Mouse (Mus musculus): ENCODE measurements around the gene Dlx3.

The Dlx3 gene

DNA sequence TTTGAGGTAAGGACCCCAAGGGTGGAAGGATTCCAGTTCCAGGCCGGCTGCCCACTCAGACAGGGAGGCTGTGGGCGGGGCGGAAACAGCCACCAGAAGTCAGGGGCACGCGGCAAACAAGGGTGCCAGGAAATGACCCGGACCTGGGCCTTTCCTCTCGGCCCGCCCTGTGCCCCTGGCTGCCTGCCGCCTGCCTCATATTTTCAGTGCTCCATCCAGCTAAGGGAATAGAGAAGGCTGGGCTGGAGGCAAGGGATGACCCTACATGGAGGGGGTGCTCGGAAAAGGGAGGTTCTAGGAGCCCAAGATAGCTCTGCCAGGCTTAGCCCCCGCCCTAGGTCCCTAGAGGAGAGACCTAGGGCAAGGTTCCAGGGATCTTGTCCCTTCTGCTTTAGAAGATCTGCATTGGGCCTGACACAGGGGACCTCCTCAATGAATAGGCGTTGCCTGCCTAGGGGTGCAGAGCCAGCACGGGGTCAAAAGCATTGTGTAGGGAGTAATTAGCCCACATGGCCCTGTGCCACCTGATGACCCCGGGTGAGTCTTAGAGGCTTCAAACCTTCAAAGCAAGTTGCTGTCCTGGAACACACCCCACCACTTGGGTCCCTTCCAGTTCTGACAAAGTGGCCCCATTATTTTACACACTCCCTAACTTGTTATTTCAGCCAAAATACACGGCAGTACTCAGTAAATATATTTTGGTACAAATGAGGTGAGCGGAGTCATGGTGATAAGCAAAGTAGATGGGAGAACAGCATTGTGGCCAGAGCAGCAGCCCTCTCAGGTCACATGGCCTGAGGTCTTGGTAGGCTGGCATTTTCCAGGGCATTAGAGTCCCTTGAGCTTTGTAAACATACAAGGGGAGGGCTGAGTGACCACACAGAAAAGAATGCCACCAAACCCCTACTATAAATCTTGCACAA is 30.8 kb upstream of the Dlx3 start:
- no peak for DNase-seq (ENCODE audit: low read depth)

- DNase-seq (ENCODE audit: low read depth): no peak
Measured at GRCm38 (mm10) chr11:95093077-95093476, 26.8 kb upstream of the Dlx3 start.

GRCm38 (mm10) chr11:95095596-95095995 is 24.3 kb upstream of the Dlx3 start:
- no peak for DNase-seq (ENCODE audit: low read depth)

DNA sequence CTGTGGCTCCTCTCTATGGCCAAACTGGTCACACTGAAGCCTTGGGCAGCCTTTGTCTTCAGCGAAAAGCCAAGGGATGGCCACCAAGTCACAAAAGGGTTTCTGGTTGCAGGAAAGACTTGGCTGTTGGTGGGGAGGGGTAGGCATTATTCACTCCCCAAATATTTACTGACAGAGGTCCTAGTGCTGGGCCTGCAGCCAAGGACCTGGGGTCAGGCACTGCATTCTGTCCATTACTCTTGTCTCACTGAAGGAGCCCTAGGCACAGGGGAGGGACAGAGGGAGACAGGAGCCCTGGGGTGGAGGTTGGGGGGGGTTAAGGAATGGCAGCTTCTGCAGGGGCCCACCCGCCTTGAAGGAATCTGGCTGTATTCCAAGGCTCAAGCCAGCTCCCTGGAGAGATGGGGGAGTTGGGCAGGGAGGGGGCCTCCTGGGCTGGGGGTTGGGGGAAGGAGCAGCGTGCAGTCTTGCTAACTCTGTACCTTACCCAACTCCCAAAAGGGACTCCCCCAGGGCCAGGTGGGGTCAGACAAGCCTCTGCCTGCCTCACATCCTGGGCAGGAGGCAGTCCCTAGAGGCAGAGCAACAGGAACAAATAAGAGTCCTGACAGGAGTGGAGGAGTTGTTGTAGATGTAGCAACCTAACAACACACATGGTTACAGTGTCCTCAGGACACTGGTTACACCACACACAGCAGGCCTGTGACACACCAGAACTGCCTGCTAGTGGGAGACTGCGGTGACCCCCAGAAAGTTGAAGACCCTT is 23.1 kb upstream of the Dlx3 start:
- no peak for DNase-seq (ENCODE audit: low read depth)

GRCm38 (mm10) chr11:95097889-95098288 is 22.0 kb upstream of the Dlx3 start:
- no peak for DNase-seq (ENCODE audit: low read depth)

GRCm38 (mm10) chr11:95098346-95099095 is 21.4 kb upstream of the Dlx3 start:
- DNase-seq (ENCODE audit: low read depth): no peak

DNA sequence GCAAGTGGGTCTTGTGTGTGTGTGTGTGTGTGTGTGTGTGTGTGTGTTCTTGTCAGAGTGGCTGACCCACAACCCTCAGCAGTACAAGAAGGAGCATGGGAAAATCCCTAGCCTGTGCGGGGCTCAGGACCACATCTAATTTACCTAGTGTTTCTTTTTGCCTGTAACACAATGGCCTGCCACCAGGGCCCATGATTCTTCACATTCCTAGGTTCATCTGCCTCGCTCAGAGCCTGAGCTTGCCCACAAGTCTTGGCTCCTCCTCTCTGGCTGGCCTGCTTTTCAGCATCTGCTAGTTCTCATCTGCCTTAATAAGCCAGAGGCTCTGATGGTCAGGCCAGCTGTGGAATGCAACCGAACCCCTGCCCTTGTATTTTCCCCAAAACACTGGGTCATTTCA is 19.5 kb upstream of the Dlx3 start:
- DNase-seq (ENCODE audit: low read depth): no peak

DNA sequence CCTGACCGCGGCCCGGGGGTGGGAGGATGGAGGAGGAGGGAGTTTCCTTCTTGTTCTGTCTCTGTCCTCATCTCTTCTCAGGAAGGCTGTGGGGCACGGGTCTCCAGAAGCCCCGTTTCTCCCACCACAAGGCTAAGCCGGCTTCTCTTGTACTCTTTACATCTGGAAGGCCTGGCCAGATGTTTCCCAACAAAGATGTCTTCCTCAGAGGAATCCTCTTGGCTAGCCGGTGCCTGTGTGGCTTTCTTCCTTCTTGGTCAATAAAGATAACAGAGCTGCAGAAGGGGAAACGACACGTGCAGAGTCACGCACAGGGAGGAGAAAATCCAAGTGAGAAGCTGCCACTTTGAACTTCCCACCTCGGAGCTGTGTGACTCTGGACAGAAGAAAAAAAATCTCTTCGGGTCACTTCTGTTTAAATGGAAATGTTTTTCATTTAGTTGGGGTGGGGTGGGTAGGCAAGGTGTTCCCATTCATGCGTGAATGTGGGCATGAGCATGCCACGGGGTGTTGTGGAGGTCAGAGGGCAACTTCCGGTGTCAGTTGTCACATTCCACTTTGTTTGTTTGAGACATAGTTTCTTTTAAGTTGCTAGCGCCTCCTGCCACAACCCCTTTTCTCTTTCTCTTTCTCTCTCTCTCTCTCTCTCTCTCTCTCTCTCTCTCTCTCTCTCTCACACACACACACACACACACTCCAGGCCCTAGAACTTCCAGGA is 18.7 kb upstream of the Dlx3 start:
- no peak for DNase-seq (ENCODE audit: low read depth)

DNA sequence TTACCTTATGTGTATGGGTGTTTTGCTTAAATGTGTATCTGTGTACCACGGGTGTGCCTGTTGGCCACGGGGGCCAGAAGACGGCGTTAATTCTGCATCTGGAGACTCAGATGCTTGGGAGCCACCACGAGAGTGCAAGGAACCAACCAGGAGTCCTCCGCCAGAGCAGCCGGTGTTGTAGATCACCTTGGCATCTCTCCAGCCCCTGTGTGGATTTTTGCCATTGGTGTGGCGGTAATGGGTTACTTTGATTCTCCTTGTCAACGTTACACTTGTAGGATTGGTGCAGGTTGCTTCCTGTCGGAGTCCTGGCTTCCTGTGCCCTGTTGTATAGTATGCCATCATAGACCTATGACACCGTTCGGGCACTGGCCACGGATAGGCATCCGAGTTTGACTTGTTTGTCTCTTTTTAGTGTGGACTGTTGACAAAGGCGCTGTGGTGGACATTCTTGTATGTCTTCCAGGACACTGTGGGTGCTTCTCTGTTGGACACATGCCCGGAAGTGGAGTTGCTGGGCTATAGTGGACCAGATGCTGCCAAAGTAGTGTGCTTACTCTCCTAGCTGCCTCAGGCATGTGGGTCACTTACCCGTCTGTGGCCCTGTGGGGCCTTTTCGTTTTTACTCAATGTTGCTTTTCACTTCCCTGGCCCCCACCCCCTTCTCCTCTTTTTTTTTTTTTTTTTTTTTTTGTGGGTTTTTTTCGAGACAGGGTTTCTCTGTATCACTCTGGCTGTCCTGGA is 17.6 kb upstream of the Dlx3 start:
- no peak for DNase-seq (ENCODE audit: low read depth)

DNA sequence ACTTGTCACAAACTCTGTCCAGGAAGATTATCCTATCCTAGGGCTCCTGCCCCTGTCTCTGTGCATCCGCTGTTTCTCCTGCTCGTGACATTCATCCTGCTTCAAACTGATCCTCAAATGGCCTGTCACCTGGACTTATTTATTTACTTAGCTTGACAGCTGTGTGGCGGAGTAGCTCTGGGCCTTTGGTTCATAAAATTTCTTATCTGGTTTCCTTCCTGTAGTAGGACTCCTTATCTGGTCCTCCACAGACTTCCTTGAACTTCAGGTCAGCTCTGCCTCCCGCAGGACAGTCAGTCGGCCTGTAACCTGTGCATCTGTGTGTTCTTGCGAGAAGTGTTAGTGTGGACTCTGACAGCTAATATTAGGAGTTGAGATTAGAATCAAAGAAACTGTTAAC is 15.7 kb upstream of the Dlx3 start:
- no peak for DNase-seq (ENCODE audit: low read depth)

- no peak for DNase-seq (ENCODE audit: low read depth)
Measured at GRCm38 (mm10) chr11:95105274-95105874, 14.5 kb upstream of the Dlx3 start.

DNA sequence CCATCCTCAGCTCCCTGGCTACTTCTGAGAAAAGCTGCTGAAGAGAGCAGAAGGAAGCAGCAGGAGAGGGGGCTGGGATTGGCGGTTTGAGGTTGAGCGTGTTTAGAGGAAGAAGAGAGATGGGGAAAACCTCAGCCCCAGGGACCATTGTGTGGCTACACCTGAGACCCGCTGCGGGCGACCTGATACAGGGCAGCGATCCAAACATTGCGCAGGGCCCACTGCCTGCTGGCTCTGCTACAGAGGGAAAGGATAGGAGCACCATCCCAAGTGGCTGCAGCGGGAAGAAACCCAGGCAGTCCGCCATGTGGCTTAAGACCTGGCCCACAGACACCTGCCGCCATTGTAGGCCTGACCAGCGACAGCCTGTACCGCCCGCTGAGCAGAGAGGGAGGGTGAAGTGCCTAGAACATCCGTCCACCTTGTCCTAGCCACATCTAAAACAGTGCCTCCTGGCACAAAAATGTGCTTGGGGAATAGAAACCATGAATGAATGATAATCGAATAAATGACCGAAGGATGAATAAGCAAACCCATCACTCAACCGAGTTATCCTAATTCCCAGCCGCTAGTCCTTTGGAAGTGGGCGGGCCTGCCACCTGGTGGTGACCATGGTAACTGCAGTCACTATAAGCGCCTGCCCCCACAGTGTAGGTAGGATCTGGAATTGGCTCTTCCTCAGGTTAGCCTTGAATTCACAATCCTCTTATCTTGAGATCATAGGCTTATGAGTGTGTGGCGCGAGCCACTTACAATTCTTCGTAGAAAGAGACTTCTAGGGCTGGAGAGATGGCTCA is 13.3 kb upstream of the Dlx3 start:
- DNase-seq (ENCODE audit: low read depth): no peak

DNA sequence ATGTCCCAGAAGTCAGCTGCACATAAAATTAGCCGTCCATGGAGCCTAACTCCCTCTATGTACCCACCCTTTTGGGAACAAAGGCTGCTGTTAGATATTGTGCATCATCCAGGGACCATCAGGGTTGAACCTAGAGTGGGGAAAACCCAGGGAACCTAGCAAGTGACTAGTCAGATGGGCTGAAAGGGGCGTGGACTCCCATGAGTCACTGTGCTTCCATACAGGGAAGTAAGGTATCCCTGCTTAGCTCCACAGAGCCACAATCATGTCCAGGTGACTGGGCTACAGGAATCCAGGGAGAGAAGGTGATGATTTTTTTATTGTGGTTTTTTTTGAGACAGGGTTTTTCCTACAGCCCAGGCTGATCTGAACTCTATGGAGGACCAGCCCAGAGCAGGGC is 10.9 kb upstream of the Dlx3 start:
- DNase-seq (ENCODE audit: low read depth): no peak

- no peak for DNase-seq (ENCODE audit: low read depth)
Measured at GRCm38 (mm10) chr11:95110081-95110480, 9.8 kb upstream of the Dlx3 start.

DNA sequence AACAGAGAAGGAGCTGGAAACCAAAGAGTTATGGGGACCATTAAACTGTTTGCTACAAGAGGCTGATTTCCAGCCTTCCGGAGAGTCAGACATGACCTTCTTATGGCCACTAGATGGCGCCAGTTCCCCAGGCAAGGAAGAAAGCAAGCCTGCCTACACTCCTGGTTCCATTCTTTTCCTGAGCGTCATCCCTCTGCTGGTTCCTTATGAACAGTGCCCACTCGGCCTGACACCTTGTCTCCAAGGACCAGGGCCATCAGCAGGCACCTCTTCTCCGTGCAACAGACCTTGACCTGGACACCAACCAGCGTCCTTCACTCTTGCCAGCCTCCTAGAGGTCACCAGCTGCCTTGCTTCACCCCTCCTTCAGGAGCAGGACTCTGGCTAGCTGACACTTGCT is 2.9 kb upstream of the Dlx3 start:
- peak; percentile 65 for DNase-seq (ENCODE audit: low read depth)

DNA sequence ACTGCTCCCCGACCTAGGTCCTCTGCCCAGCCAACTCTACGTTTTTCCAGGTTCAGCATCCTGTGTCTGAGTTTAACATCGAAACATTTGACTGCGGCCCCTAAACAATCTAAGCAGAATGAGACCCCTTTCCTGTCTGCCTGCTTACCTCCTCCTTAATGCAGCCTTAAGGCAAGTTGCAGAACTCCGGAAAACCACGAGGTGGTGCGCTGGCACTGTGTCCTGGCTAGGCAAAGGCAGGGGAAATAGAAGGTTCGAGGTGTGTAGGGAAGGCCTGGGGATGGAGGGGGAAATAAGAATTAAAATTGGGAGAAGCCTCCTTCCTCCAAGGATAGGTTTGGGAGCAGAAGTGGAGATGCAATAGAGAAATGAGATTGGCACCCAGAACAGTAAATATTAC is 1.4 kb upstream of the Dlx3 start:
- peak; percentile 53 for DNase-seq (ENCODE audit: low read depth)

- no peak for DNase-seq (ENCODE audit: low read depth)
Measured at GRCm38 (mm10) chr11:95120633-95121020, 708 bp downstream of the Dlx3 start.

DNA sequence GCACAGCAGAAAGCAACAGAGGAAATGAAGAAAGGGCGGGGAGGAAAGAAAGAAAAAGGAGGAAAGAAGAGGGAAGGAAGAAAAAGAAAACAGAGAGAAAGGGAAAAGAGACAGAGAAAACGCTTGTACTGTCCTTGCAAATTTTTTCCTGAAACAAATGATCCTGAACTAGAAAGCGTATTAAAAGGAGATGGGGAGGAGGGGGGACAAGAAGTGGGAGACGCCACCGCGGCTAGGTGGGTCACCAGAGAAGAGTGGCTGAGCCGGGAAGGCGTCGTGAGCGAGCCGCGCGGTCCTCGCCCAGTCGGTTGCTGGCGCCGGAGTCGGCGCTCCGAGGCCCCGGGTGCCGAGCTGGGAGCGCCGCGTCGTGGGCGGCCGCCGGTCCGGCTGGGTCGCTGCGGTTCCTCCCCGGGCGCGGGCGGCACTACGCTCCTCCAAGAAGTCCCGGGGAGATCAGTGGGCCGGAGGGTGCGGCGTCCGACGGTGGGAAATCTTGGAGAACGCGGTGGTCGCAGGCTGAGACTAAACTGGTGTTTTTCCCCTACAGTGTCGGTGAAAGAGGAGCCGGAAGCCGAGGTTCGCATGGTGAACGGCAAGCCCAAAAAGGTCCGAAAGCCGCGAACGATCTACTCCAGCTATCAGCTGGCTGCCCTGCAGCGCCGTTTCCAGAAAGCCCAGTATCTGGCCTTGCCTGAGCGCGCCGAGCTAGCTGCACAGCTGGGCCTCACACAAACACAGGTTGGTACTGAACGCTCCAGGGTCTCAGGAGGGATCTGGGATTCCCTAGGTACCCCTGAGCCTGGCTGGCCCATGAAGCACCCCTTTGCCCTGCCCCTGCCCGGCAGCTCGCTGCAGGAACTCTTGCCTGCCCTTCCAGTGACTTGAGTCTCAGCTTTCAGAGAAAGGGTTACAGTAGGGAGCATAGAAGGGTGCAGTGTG is 1.5 kb downstream of the Dlx3 start:
- no peak for DNase-seq (ENCODE audit: low read depth)

DNA sequence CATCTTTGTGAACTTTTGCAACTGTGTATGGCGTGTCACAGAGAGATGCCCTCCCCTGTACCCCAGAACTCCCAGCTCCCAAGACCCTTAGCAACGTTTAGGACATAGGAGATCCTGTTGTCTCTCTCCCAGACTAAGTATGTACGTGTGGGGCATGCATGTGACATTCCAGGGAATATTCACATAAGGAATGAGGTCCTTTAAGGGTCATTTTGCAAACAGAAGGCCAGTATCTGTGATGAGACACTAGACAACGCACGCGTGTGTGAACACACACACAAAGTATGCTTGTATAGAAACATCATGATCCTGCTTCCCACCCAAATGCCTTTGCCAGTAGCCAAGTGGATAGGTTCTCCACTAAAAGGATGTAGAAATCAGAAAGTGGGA is 2.2 kb downstream of the Dlx3 start:
- DNase-seq (ENCODE audit: low read depth): no peak
